ENCODE assay signal across 9 mouse cellular contexts in the genomic region with DNA sequence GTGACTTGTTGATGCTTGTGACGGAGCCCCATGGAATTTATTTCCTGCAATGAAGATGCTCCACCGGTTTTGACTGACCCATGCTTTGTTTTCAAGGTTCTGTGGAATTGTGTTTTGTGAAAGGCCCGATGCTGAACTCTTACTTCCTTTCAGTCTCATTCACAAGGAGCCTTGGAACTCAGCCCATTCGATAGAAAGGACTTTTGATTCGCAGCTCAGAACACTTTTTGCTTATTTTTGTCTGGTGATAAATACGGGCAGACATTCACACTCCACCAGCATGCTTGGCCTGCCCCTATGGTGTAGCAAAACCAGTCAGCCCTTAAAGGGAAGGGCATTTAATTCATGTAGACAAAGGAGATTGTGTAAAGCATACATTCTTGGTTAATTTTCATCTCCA. TPM values are rescaled to one million over a fixed set of nuclear protein-coding genes. Genes with fewer than 3 reads are reported as not detected.
DNase-seq lines count a peak whose midpoint lies in the region; ATAC-seq and TF ChIP-seq lines count a peak whose summit lies in the region.
"Had no signal": no experiment of that assay in that cellular context is flagged by ENCODE, and none has a peak within 500 bp of the region (broad histone marks: within the 10 kb centered on the region; RNA-seq: fewer than 3 reads in every experiment).

No protein-coding gene starts in this region.

- no peak overlapping the region for H3K9ac ChIP-seq in heart, embryonic 12.5 days
- H3K9ac ChIP-seq in neural tube, embryonic 12.5 days = no peak overlapping the region

- H3K36me3 ChIP-seq in heart, embryonic 12.5 days = peaks cover 26% of the 10 kb centered on the region
- H3K36me3 ChIP-seq in neural tube, embryonic 12.5 days = no peaks in the 10 kb centered on the region

- no peak overlapping the region for H3K4me2 ChIP-seq in heart, embryonic 12.5 days
- H3K4me2 ChIP-seq in neural tube, embryonic 12.5 days (replicated peaks) = no peak overlapping the region

- H3K4me3 ChIP-seq in gastrocnemius, adult 2 months = no peak overlapping the region
- no peak overlapping the region for H3K4me3 ChIP-seq in heart, embryonic 12.5 days
- H3K4me3 ChIP-seq in neural tube, embryonic 12.5 days = no peak overlapping the region
- H3K4me3 ChIP-seq: layer of hippocampus, adult 2 months had no signal

- no peaks in the 10 kb centered on the region for H3K27me3 ChIP-seq in heart, embryonic 12.5 days (replicated peaks)
- H3K27me3 ChIP-seq in neural tube, embryonic 12.5 days (replicated peaks) = no peaks in the 10 kb centered on the region

- peak overlapping the region; percentile 60 for H3K27ac ChIP-seq in gastrocnemius, adult 2 months
- H3K27ac ChIP-seq in heart, embryonic 12.5 days (ENCODE audit: poor library complexity, severe bottlenecking) = peak overlapping the region; percentile 76
- H3K27ac ChIP-seq in neural tube, embryonic 12.5 days = no peak overlapping the region
- H3K27ac ChIP-seq: layer of hippocampus, adult 2 months had no signal

- TF ChIP-seq CTCF in gastrocnemius, adult 2 months (IDR thresholded peaks at IDR 0.05) = no peak

- no peak for DNase-seq in gastrocnemius, adult 2 months
- no peak for DNase-seq in gastrocnemius, postnatal 10 days
- peak; percentile 45 for DNase-seq in lung, postnatal 10 days
- DNase-seq in lung, postnatal 4 days = no peak
- no peak for DNase-seq in cerebellum, adult 9-11 months
- DNase-seq in spleen, adult 18-20 months = no peak

- intact Hi-C loops in gastrocnemius, adult 2 months (cut with DNase I) = no loop called here

- WGBS in heart, embryonic 12.5 days = 48% methylated on average over 6 of the region's 6 CpGs
- 35% methylated on average over 6 of the region's 6 CpGs for WGBS in neural tube, embryonic 12.5 days

- peaks cover 65% of the 10 kb centered on the region for H3K4me1 ChIP-seq in heart, embryonic 12.5 days (replicated peaks)
- peaks cover 10% of the 10 kb centered on the region; the same call in 1 of the 2 replicates for H3K4me1 ChIP-seq in neural tube, embryonic 12.5 days

- H3K9me3 ChIP-seq in heart, embryonic 12.5 days (replicated peaks) = no peaks in the 10 kb centered on the region
- H3K9me3 ChIP-seq in neural tube, embryonic 12.5 days = no peaks in the 10 kb centered on the region

- ATAC-seq in heart, embryonic 12.5 days (ENCODE audit: insufficient number of reproducible peaks, low FRiP score) = no peak
- peak; percentile 66 for ATAC-seq in neural tube, embryonic 12.5 days (ENCODE audit: low FRiP score, low read depth)

RNA-seq across cellular contexts. Expression of a gene that starts 19.5 kb away (rescaled TPM):
- total RNA-seq in gastrocnemius, adult 2 months (2021) = 1 to 10 TPM; 5.7 to 7.1 TPM
- total RNA-seq in gastrocnemius, postnatal 10 days (2021) = 10 to 100 TPM; 39.2 to 52.3 TPM
- 61.4 and 61.8 TPM in 2 replicates for polyA plus RNA-seq in heart, embryonic 12.5 days (2016; fragmentation: Nextera tagmentation; extraction: Ambion mirVana)
- polyA plus RNA-seq in neural tube, embryonic 12.5 days (2016; fragmentation: Nextera tagmentation; extraction: Ambion mirVana) = 6.5 and 7.9 TPM in 2 replicates

RNA-seq across cellular contexts. Expression of a gene that starts 51.2 kb away (rescaled TPM):
- total RNA-seq in gastrocnemius, adult 2 months (2021) = 1 to 10 TPM in 1 of 2 experiments, under 1 TPM in 1; 0.74 to 2.7 TPM
- total RNA-seq in gastrocnemius, postnatal 10 days (2021) = 1 to 10 TPM; 1.1 to 3.3 TPM
- polyA plus RNA-seq in heart, embryonic 12.5 days (2016; fragmentation: Nextera tagmentation; extraction: Ambion mirVana) = 12.6 and 13.5 TPM in 2 replicates
- 2.2 and 2.4 TPM in 2 replicates for polyA plus RNA-seq in neural tube, embryonic 12.5 days (2016; fragmentation: Nextera tagmentation; extraction: Ambion mirVana)

Comparison
In these comparisons a context has a peak if more than half of its experiments do, and no peak if none do; other contexts are left out.
1. RNA of a gene that starts 19.5 kb away (total RNA-seq): 39.2 to 52.3 TPM in gastrocnemius, postnatal 10 days; 5.7 to 7.1 TPM in gastrocnemius, adult 2 months; every median in the first group is over 4 times any median in the second.